Mouse (Mus musculus) inflammation-experienced regulatory T-cells, adult 6 months (primary cell): ENCODE data around the gene Eepd1. TPM values are rescaled to one million over a fixed set of nuclear protein-coding genes. Genes with fewer than 3 reads are reported as not detected.
"Not testable (repeated sequence)": the region's sequence is repeated elsewhere in the genome, so short reads cannot be mapped to it uniquely, and the experiment has no call there.

Experiments
- ATAC-seq: one replicate; pipeline ENCODE4 v1.8.0; 2017
- polyA plus RNA-seq, 3 experiments: library from polyadenylated mRNA; unstranded; fragments of 100-300 nt; shearing (Covaris generic); gene quantifications; one replicate each; pipeline ENCODE4 v1.2.1; 2017

Gene Eepd1
- polyA plus RNA-seq: under 1 TPM in 2 of 3 experiments, not detected in 1; 0.60 to 0.82 TPM

GRCm38 (mm10) chr9:25481344-25482095 lies at the start of gene Eepd1:
Gene Eepd1 (plus strand): TSS chr9:25481547.
- peak; percentile 94 for ATAC-seq

- no peak for ATAC-seq
These were observed 42.5 kb upstream of the Eepd1 start for GRCm38 (mm10) chr9:25438836-25439235.

GRCm38 (mm10) chr9:25440046-25440445 lies 41.3 kb upstream of the Eepd1 start:
- not testable (repeated sequence) for ATAC-seq

GRCm38 (mm10) chr9:25442041-25442440 lies 39.3 kb upstream of the Eepd1 start:
- no peak for ATAC-seq

- no peak for ATAC-seq
These were observed 38.3 kb upstream of the Eepd1 start for GRCm38 (mm10) chr9:25443029-25443428.

GRCm38 (mm10) chr9:25443546-25443945 lies 37.8 kb upstream of the Eepd1 start:
- ATAC-seq: no peak

GRCm38 (mm10) chr9:25450394-25450793 lies 31.0 kb upstream of the Eepd1 start:
- no peak for ATAC-seq

GRCm38 (mm10) chr9:25455027-25455426 lies 26.3 kb upstream of the Eepd1 start:
- ATAC-seq: no peak

GRCm38 (mm10) chr9:25460835-25461555 lies 20.4 kb upstream of the Eepd1 start:
- no peak for ATAC-seq

- ATAC-seq: no peak
These were observed 17.0 kb upstream of the Eepd1 start for GRCm38 (mm10) chr9:25464305-25464704.

- ATAC-seq: no peak
These were observed 1.8 kb upstream of the Eepd1 start for GRCm38 (mm10) chr9:25479392-25480020.

GRCm38 (mm10) chr9:25480676-25481075 lies 671 bp upstream of the Eepd1 start:
- no peak for ATAC-seq

- no peak for ATAC-seq
These were observed 1.1 kb downstream of the Eepd1 start for GRCm38 (mm10) chr9:25482322-25482998.

GRCm38 (mm10) chr9:25482999-25483347 lies 1.6 kb downstream of the Eepd1 start:
- ATAC-seq: no peak

- no peak for ATAC-seq
These were observed 2.7 kb downstream of the Eepd1 start for GRCm38 (mm10) chr9:25483931-25484618.

- ATAC-seq: no peak
These were observed 3.3 kb downstream of the Eepd1 start for GRCm38 (mm10) chr9:25484619-25484986.

GRCm38 (mm10) chr9:25485006-25485405 lies 3.7 kb downstream of the Eepd1 start:
- no peak for ATAC-seq

- no peak for ATAC-seq
These were observed 4.1 kb downstream of the Eepd1 start for GRCm38 (mm10) chr9:25485406-25485805.

GRCm38 (mm10) chr9:25486246-25486807 lies 5.0 kb downstream of the Eepd1 start:
- no peak for ATAC-seq

GRCm38 (mm10) chr9:25487446-25488110 lies 6.2 kb downstream of the Eepd1 start:
- ATAC-seq: no peak

- no peak for ATAC-seq
These were observed 7.2 kb downstream of the Eepd1 start for GRCm38 (mm10) chr9:25488581-25488980.
